Mouse (Mus musculus): ENCODE measurements around the gene Wfdc6a. TPM values are rescaled to one million over a fixed set of nuclear protein-coding genes. Genes with fewer than 3 reads are reported as not detected.
A peak's percentile ranks its signal among the peaks of the same experiment; 100 is the strongest.
"Not testable (repeated sequence)": the region's sequence is repeated elsewhere in the genome, so short reads cannot be mapped to it uniquely, and the experiment has no call there.

Gene Wfdc6a
- under 1 TPM; 0.38 to 0.40 TPM for total RNA-seq (2021)
- long read RNA-seq, experiment 1, result 0 reads
- long read RNA-seq, experiment 2, result 0 reads

DNA sequence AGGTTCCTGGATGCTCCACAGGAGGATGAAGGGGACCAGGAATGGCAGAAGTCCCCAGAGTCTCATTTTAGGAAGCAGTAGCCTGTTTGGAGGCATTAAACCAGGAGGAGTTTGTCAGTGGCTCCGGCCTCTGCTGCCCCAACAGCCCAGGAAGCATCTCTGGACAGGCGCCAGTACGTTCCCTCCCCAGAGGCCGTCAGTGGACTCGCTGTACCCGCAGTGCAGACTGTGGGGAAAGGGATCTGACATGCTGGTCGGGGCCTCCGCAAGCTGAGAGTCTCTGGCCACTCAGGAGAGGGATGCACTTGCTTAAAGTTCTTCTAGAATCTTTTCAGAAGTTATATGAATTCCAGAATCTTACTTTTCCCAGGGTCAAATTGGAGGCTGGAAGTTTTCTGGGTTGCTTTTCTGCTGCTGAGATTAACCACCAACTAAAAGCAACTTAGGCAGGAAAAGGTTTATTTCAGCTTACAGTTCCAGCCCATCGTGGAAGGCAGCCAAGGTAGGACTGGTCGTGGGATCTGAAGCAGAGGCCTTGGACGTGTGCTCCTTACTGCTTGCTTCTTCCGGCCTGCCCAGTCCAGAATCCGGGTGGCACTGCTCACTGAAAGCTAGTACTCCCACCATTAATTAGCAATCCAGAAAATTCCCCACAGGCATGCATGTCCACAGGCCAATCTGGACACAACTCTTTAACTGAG, at the start of gene Wfdc6a:
Gene Wfdc6a (minus strand): TSS at position 423 of the 701 bp plus-strand sequence.
- not testable (repeated sequence) for DNase-seq (ENCODE audit: low spot score in 2 of 2)

GRCm38 (mm10) chr2:164621775-164622174, 36.5 kb upstream of the Wfdc6a start:
- no peak for DNase-seq (ENCODE audit: low spot score in 2 of 2)

- no peak for DNase-seq (ENCODE audit: low spot score in 2 of 2)
These were observed 33.8 kb upstream of the Wfdc6a start for GRCm38 (mm10) chr2:164619050-164619449.

- no peak for DNase-seq (ENCODE audit: low spot score in 2 of 2)
These were observed 30.1 kb upstream of the Wfdc6a start for GRCm38 (mm10) chr2:164615386-164615785.

DNA sequence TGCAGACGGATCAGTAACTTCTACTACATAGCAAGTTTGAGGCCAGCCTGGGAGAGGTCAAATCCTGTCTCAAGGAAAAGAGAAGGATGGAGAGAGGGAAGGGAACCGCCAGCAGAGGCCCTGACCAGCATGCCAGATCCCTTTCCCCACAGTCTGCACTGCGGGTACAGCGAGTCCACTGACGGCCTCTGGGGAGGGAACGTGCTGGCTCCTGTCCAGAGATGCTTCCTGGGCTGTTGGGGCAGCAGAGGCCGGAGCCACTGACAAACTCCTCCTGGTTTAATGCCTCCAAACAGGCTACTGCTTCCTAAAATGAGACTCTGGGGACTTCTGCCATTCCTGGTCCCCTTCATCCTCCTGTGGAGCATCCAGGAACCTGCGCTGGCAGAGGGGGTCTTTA, 28.2 kb upstream of the Wfdc6a start, which contains the start of the genes Wfdc6b and Wfdc8:
Gene Wfdc6b (plus strand): TSS at position 52 of the 400 bp plus-strand sequence.
Gene Wfdc8 (minus strand): TSS at position 156 of the 400 bp plus-strand sequence.
- peak in 1 of 2 experiments; percentile 53 for DNase-seq (ENCODE audit: low spot score in 2 of 2)

GRCm38 (mm10) chr2:164608781-164609180, 23.5 kb upstream of the Wfdc6a start:
- peak in 1 of 2 experiments; percentile 22 for DNase-seq (ENCODE audit: low spot score in 2 of 2)

GRCm38 (mm10) chr2:164604411-164604810, 19.2 kb upstream of the Wfdc6a start:
- no peak for DNase-seq (ENCODE audit: low spot score in 2 of 2)

GRCm38 (mm10) chr2:164603482-164603881, 18.2 kb upstream of the Wfdc6a start:
- no peak for DNase-seq (ENCODE audit: low spot score in 2 of 2)

DNA sequence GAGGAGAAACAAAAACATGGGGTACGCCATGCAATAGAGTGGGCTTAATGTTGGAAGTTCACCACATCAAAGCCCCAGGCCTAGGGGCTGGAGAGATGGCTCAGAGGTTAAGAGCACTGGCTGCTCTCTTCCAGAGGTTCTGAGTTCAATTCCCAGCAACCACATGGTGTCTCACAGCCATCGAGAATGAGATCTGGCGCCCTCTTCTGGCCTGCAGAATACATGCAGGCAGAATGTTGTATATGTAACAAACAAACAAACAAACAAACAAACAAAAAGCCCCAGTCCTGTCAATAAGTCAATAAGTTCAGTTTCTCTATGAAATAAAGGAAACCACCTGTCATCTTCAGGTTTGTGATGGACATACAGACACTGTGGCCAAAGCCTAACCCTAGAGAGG, 14.9 kb upstream of the Wfdc6a start:
- DNase-seq (ENCODE audit: low spot score in 2 of 2), result no peak

DNA sequence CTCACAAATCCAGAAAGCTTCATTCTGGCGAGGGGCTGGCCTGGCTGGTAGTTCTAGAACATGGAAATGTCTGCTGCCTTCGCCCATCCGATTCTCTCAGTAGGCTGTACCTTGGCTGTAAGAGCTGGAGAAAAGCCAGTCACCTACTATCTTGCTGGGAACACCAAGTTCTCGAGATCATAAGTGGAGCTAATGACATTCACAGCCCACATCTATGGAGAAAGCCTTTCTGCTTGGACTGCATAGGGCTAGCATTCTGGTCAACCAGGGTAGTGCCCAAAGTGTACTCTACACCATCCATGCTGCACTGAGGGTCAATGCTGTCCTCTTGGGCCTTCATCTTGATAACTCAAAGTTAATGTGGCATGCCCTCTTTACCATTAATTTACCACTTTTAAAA, 8.2 kb upstream of the Wfdc6a start, which contains the start of gene Eppin:
Gene Eppin (minus strand): TSS at position 101 of the 400 bp plus-strand sequence.
- DNase-seq (ENCODE audit: low spot score in 2 of 2), result no peak

DNA sequence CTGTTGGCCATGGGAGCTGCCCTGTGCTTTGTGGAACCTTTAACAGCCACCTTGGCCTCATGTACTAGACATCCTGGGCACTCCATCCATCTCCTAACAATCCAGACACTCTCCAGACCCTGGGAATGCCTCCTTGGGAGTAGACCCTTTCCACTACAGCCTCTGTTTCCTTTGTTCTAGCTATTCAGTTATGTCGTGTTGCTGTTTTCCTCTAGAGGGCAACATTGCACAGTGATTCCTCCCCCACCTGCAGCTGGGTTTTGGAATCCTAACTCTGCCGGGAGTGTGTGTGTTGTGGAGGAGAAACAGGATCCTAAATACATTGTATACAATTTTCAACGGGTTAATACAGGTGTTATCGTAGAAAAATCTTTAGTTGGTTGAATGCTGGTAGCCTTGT, 6.8 kb upstream of the Wfdc6a start:
- DNase-seq (ENCODE audit: low spot score in 2 of 2), result no peak

DNA sequence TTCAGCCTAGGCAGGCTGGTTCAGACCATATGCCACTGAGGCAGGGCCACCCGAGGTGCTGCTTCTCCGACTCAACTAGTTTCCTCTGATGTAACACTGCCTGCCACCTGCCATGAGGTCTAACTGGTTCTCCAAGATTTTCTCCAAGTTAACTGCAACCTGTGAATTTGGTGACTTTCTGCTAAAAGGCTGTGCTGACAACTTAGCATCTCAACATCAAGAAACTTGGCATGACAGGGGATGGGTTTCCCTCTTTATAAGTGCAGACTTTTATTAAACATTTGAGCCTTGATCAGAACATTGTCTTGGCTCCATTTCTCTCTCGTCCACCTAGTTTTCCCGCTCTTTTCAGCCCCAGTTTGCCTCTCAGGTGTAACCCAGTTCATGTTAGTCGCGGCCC, 11.9 kb downstream of the Wfdc6a start, which contains the start of gene Spint3:
Gene Spint3 (minus strand): TSS at position 101 of the 400 bp plus-strand sequence.
- DNase-seq (ENCODE audit: low spot score in 2 of 2), result not testable (repeated sequence)

DNA sequence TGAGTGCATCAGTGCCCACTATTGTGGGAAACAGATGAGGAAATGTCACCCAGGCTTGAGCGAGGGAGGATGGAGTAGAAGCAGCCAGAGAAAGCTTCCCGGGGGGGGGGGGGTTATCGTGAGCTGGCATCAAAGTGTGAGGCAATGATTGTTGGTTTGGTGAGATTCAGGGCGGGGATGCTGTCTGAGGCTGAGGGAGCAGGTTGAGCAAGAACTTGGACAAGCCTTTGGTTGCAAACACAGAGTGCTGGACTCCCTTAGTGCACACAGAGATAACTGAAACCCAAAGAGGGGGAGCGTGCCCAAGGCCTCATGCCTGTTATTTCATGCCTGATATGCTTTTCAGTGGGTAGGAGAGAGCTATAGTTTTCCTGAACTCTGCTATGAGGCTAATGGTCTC, 17.8 kb downstream of the Wfdc6a start:
- DNase-seq (ENCODE audit: low spot score in 2 of 2), result no peak

DNA sequence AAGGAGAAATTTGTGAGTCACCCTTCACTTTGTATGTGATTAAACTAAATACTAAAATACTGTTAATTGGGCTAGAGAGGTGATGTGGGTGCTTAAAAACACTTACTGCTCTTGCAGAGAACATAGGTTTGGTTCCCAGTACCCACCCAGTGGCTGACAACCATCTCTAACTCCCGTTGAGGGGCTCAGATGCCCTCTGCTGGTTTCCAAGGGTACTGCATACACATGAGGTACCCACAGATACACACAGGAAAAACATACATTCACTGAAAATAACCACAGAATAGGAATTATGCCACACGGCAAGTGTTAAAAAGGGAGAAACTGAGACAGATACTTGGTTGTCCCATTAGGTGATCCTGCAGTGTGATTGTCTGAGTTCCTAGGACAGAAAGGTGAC, 18.2 kb downstream of the Wfdc6a start:
- no peak for DNase-seq (ENCODE audit: low spot score in 2 of 2)

- DNase-seq (ENCODE audit: low spot score in 2 of 2), result no peak
These were observed 20.9 kb downstream of the Wfdc6a start for GRCm38 (mm10) chr2:164564346-164564745.

GRCm38 (mm10) chr2:164563339-164564038, 21.8 kb downstream of the Wfdc6a start:
- peak in 1 of 2 experiments; percentile 6 for DNase-seq (ENCODE audit: low spot score in 2 of 2)

DNA sequence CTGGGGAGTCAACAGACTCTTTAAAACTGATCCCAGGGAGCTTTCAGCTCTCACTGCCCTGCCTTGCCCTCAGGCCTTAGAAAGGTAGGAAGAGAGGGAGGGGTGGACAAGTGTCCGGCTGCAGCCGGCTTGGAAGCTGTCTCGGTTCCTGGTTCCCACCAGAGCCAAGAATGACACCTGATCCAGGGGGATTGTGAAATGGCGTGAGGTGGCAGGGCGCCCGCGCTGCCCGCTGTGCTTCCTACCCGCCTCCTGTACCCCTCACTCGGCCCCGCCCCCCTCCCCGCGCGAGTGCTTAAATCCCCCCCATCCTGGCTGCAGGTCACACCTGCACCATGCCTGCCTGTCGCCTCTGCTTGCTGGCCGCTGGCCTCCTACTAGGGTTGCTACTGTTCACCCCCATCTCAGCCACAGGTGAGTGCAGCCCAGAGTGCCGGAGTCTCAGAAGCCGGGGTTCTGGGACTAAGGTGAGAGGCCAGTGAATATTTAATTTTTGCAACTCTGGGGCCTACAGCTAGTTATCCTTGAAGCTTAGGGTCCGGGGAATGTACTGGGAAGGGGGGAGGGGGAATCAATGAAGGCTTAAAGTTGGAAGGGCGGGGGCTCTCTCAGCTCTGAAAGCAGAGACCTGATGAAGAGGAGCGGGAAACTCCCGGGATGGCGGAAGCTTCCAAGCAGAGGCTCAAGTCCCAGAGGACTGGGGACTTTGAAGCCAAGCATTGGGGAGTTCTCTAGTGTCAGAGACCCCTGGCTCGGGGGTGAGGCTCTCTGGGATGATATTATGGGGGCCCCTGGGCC, 22.7 kb downstream of the Wfdc6a start, which contains the start of gene Wfdc2:
Gene Wfdc2 (plus strand): TSS at position 23 of the 798 bp plus-strand sequence.
- no peak for DNase-seq (ENCODE audit: low spot score in 2 of 2)

DNA sequence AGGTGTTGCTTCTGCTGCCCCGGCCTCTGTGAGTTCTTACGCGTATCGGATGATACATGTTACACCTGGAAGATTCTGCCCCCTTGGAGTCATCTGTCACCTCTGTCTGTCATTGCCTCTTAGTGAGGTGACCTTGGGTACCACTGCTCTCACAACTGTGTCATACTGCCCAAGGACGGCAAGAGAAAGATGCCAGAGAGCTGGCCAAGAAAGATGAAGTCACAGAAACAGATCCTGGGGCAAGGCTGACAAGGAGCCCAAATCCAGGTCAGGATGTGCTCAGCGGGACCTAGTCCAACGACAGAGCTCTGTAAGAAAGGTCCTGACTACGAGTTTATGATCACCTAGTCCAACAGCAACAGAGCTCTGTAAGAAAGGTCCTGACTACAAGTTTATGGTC, 25.1 kb downstream of the Wfdc6a start:
- peak in 1 of 2 experiments; percentile 18 for DNase-seq (ENCODE audit: low spot score in 2 of 2)

- DNase-seq (ENCODE audit: low spot score in 2 of 2), result no peak
These were observed 26.1 kb downstream of the Wfdc6a start for GRCm38 (mm10) chr2:164558991-164559645.

- DNase-seq (ENCODE audit: low spot score in 2 of 2), result no peak
These were observed 26.8 kb downstream of the Wfdc6a start for GRCm38 (mm10) chr2:164558426-164558825.

DNA sequence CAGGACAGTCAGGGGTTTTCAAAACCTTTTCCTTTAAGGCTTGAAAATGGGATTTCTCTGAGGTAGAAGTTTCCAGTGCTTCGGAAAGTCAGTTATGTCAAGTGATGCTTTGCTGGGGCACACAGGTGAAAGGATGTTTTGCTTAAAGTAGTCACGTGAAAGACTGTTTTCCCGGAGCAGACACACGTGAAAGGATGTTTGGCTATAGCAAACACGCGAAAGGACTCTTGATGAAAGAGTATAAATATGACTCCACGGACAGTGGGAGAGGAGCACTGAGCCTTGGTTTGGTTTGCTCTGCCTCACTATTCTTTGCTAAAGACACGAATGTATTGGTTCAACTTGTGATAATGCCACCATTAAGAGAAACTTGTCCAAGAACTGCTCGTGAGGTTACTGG, 33.7 kb downstream of the Wfdc6a start:
- DNase-seq (ENCODE audit: low spot score in 2 of 2), result no peak
